Mouse (Mus musculus): ENCODE measurements around the gene Ncan. TPM values are rescaled to one million over a fixed set of nuclear protein-coding genes. Genes with fewer than 3 reads are reported as not detected.

Ncan gene
- polyA plus RNA-seq (2011; ENCODE audit: insufficient read length, low read depth, missing spikeins): 0.33 TPM in 1 of 2 replicates, not detected in the other

GRCm38 (mm10) chr8:70120667-70121066 is at the start of gene Ncan:
Gene Ncan (minus strand): TSS chr8:70120873.
- Histone ChIP-seq H3K27ac (ENCODE audit: insufficient read depth, low read length) (no peak within 1 kb of the TSS), H3K4me1 (ENCODE audit: control insufficient read depth, insufficient read depth, low read length) (no peaks in the 10 kb centered on the region), H3K4me3 (ENCODE audit: insufficient read depth, low read length) (no peak within 1 kb of the TSS)
- TF ChIP-seq CTCF (IDR thresholded peaks at IDR 0.05; ENCODE audit: borderline replicate concordance, insufficient read depth, low read length) (no peak), POLR2A (IDR thresholded peaks at IDR 0.05; ENCODE audit: low read depth, low read length) (no peak)

- Histone ChIP-seq H3K4me1 (ENCODE audit: control insufficient read depth, insufficient read depth, low read length) (0 out of 2 replicates have a peak, but pooled peaks cover 3% of the 10 kb centered on the region), H3K27ac (ENCODE audit: insufficient read depth, low read length) (no peak overlapping the region), H3K4me3 (ENCODE audit: insufficient read depth, low read length) (no peak overlapping the region)
- TF ChIP-seq POLR2A (IDR thresholded peaks at IDR 0.05; ENCODE audit: low read depth, low read length): no peak
- no peak for TF ChIP-seq CTCF (IDR thresholded peaks at IDR 0.05; ENCODE audit: borderline replicate concordance, insufficient read depth, low read length)
Measured at GRCm38 (mm10) chr8:70170116-70170515, 49.4 kb upstream of the Ncan start.

GRCm38 (mm10) chr8:70166504-70167110 is 45.9 kb upstream of the Ncan start:
- Histone ChIP-seq H3K4me1 (ENCODE audit: control insufficient read depth, insufficient read depth, low read length) (no peaks in the 10 kb centered on the region), H3K4me3 (ENCODE audit: insufficient read depth, low read length) (no peak overlapping the region), H3K27ac (ENCODE audit: insufficient read depth, low read length) (no peak overlapping the region)
- peak; percentile 78 for TF ChIP-seq CTCF (IDR thresholded peaks at IDR 0.05; ENCODE audit: borderline replicate concordance, insufficient read depth, low read length)
- TF ChIP-seq POLR2A (IDR thresholded peaks at IDR 0.05; ENCODE audit: low read depth, low read length): no peak

- Histone ChIP-seq H3K4me1 (ENCODE audit: control insufficient read depth, insufficient read depth, low read length) (no peaks in the 10 kb centered on the region), H3K27ac (ENCODE audit: insufficient read depth, low read length) (no peak overlapping the region), H3K4me3 (ENCODE audit: insufficient read depth, low read length) (no peak overlapping the region)
- TF ChIP-seq CTCF (IDR thresholded peaks at IDR 0.05; ENCODE audit: borderline replicate concordance, insufficient read depth, low read length) (no peak), POLR2A (IDR thresholded peaks at IDR 0.05; ENCODE audit: low read depth, low read length) (no peak)
Measured at GRCm38 (mm10) chr8:70163316-70163715, 42.6 kb upstream of the Ncan start.

GRCm38 (mm10) chr8:70160015-70160414 is 39.3 kb upstream of the Ncan start:
- Histone ChIP-seq H3K27ac (ENCODE audit: insufficient read depth, low read length) (no peak overlapping the region), H3K4me3 (ENCODE audit: insufficient read depth, low read length) (no peak overlapping the region), H3K4me1 (ENCODE audit: control insufficient read depth, insufficient read depth, low read length) (no peaks in the 10 kb centered on the region)
- TF ChIP-seq POLR2A (IDR thresholded peaks at IDR 0.05; ENCODE audit: low read depth, low read length) (no peak), CTCF (IDR thresholded peaks at IDR 0.05; ENCODE audit: borderline replicate concordance, insufficient read depth, low read length) (no peak)

- no peaks in the 10 kb centered on the region for H3K4me1 ChIP-seq (ENCODE audit: control insufficient read depth, insufficient read depth, low read length)
- no peak for TF ChIP-seq POLR2A (IDR thresholded peaks at IDR 0.05; ENCODE audit: low read depth, low read length)
- TF ChIP-seq CTCF (IDR thresholded peaks at IDR 0.05; ENCODE audit: borderline replicate concordance, insufficient read depth, low read length): no peak
- H3K4me3 ChIP-seq (ENCODE audit: insufficient read depth, low read length): no peak overlapping the region
- no peak overlapping the region for H3K27ac ChIP-seq (ENCODE audit: insufficient read depth, low read length)
Measured at GRCm38 (mm10) chr8:70159211-70159610, 38.5 kb upstream of the Ncan start.

- Histone ChIP-seq H3K27ac (ENCODE audit: insufficient read depth, low read length) (no peak overlapping the region), H3K4me3 (ENCODE audit: insufficient read depth, low read length) (peak overlapping the region; percentile 27; the same call in 1 of the 2 replicates)
Measured at GRCm38 (mm10) chr8:70158069-70158853, 37.6 kb upstream of the Ncan start.

GRCm38 (mm10) chr8:70157240-70157800 is 36.6 kb upstream of the Ncan start:
- Histone ChIP-seq H3K4me3 (ENCODE audit: insufficient read depth, low read length) (no peak overlapping the region), H3K27ac (ENCODE audit: insufficient read depth, low read length) (no peak overlapping the region), H3K4me1 (ENCODE audit: control insufficient read depth, insufficient read depth, low read length) (no peaks in the 10 kb centered on the region)
- TF ChIP-seq POLR2A (IDR thresholded peaks at IDR 0.05; ENCODE audit: low read depth, low read length): no peak
- TF ChIP-seq CTCF (IDR thresholded peaks at IDR 0.05; ENCODE audit: borderline replicate concordance, insufficient read depth, low read length): no peak

More at GRCm38 (mm10) chr8:70158069-70158853, 37.6 kb upstream of the Ncan start:
- TF ChIP-seq POLR2A (IDR thresholded peaks at IDR 0.05; ENCODE audit: low read depth, low read length) (no peak), CTCF (IDR thresholded peaks at IDR 0.05; ENCODE audit: borderline replicate concordance, insufficient read depth, low read length) (no peak)
- no peaks in the 10 kb centered on the region for H3K4me1 ChIP-seq (ENCODE audit: control insufficient read depth, insufficient read depth, low read length)

- no peak overlapping the region for H3K4me3 ChIP-seq (ENCODE audit: insufficient read depth, low read length)
- no peaks in the 10 kb centered on the region for H3K4me1 ChIP-seq (ENCODE audit: control insufficient read depth, insufficient read depth, low read length)
Measured at GRCm38 (mm10) chr8:70152537-70153257, 32.0 kb upstream of the Ncan start.

More at GRCm38 (mm10) chr8:70152537-70153257, 32.0 kb upstream of the Ncan start:
- TF ChIP-seq POLR2A (IDR thresholded peaks at IDR 0.05; ENCODE audit: low read depth, low read length): no peak; the same call in 1 of the 2 replicates
- no peak for TF ChIP-seq CTCF (IDR thresholded peaks at IDR 0.05; ENCODE audit: borderline replicate concordance, insufficient read depth, low read length)
- H3K27ac ChIP-seq (ENCODE audit: insufficient read depth, low read length): no peak overlapping the region

Data from embryonic fibroblast, embryonic 13.5 days (primary cell).